In genomic region chr10:19849771-19850365, GRCm38 (mm10) we compare ENCODE assay signal across 7 mouse cellular contexts. TPM values are rescaled to one million over a fixed set of nuclear protein-coding genes. Genes with fewer than 3 reads are reported as not detected.
DNase-seq lines count a peak whose midpoint lies in the region; ATAC-seq and TF ChIP-seq lines count a peak whose summit lies in the region.

No protein-coding gene starts in this region.

- no peaks in the 10 kb centered on the region for H3K9me3 ChIP-seq in heart, embryonic 15.5 days (replicated peaks)
- no peaks in the 10 kb centered on the region for H3K9me3 ChIP-seq in liver, postnatal 0 days (ENCODE audit: low read length)

- H3K27me3 ChIP-seq in heart, embryonic 15.5 days = peaks cover 62% of the 10 kb centered on the region
- peaks cover 49% of the 10 kb centered on the region for H3K27me3 ChIP-seq in liver, postnatal 0 days (ENCODE audit: insufficient read depth, low read length)
- H3K27me3 ChIP-seq in thymus, adult 2 months (ENCODE audit: control insufficient read depth, insufficient read depth, low read length) = peaks cover 12% of the 10 kb centered on the region; the same call in 1 of the 2 replicates

- TF ChIP-seq CTCF in lung, adult 2 months (IDR thresholded peaks at IDR 0.05; ENCODE audit: insufficient read depth, low read length) = no peak
- no peak for TF ChIP-seq CTCF in liver, postnatal 0 days (IDR thresholded peaks at IDR 0.05; ENCODE audit: low read depth)
- TF ChIP-seq CTCF in thymus, adult 2 months (IDR thresholded peaks at IDR 0.05; ENCODE audit: borderline replicate concordance, control insufficient read depth, extremely low read depth, insufficient read depth, low read length, poor library complexity) = no peak

- no peak for TF ChIP-seq POLR2A in lung, adult 2 months (IDR thresholded peaks at IDR 0.05; ENCODE audit: borderline replicate concordance, extremely low read depth, low read depth, low read length)
- TF ChIP-seq POLR2A in thymus, adult 2 months (IDR thresholded peaks at IDR 0.05; ENCODE audit: control insufficient read depth, extremely low read depth, insufficient read depth, low read length, poor library complexity) = no peak

- no peak for DNase-seq in lung, adult 2 months
- DNase-seq in lung, adult 18-20 months = no peak
- DNase-seq in embryo, embryonic 11 days = peak; percentile 56
- peak; percentile 29 for DNase-seq in liver, postnatal 0 days
- peak; percentile 10 for DNase-seq in thymus, adult 2 months
- no peak for DNase-seq in frontal cortex, postnatal 10 days (ENCODE audit: low spot score in 2 of 2)

- no peak overlapping the region for H3K27ac ChIP-seq in heart, embryonic 15.5 days
- no peak overlapping the region for H3K27ac ChIP-seq in liver, postnatal 0 days (ENCODE audit: low read depth)
- H3K27ac ChIP-seq in thymus, adult 2 months (ENCODE audit: control insufficient read depth, insufficient read depth, low read length) = no peak overlapping the region

- H3K4me2 ChIP-seq in heart, embryonic 15.5 days = peak overlapping the region; percentile 100
- peak overlapping the region; percentile 78 for H3K4me2 ChIP-seq in liver, postnatal 0 days (ENCODE audit: low read depth, low read length)

- H3K9ac ChIP-seq in heart, embryonic 15.5 days = peak overlapping the region; percentile 8
- H3K9ac ChIP-seq in liver, postnatal 0 days (replicated peaks) = no peak overlapping the region

- peaks cover 14% of the 10 kb centered on the region for H3K4me1 ChIP-seq in lung, adult 2 months (ENCODE audit: control insufficient read depth, insufficient read depth, low read length)
- peaks cover 31% of the 10 kb centered on the region for H3K4me1 ChIP-seq in heart, embryonic 15.5 days (replicated peaks)
- H3K4me1 ChIP-seq in liver, postnatal 0 days (ENCODE audit: insufficient read depth) = peaks cover 29% of the 10 kb centered on the region
- H3K4me1 ChIP-seq in thymus, adult 2 months (replicated peaks; ENCODE audit: control insufficient read depth, insufficient read depth, low read length) = peaks cover 28% of the 10 kb centered on the region

- under 1% methylated on average over 32 of the region's 32 CpGs for WGBS in lung, adult 2 months
- WGBS in heart, embryonic 15.5 days = under 1% methylated on average over 32 of the region's 32 CpGs
- WGBS in liver, postnatal 0 days (ENCODE audit: insufficient replicate concordance) = under 1% methylated on average over 30 of the region's 32 CpGs
- 1% methylated on average over 32 of the region's 32 CpGs for WGBS in thymus, adult 2 months

- no peaks in the 10 kb centered on the region for H3K36me3 ChIP-seq in heart, embryonic 15.5 days
- H3K36me3 ChIP-seq in liver, postnatal 0 days (replicated peaks; ENCODE audit: insufficient read depth, low read length) = no peaks in the 10 kb centered on the region
- H3K36me3 ChIP-seq in thymus, adult 2 months (ENCODE audit: control insufficient read depth, insufficient read depth, low read length) = no peaks in the 10 kb centered on the region

- no peak; the same call in 1 of the 2 replicates for ATAC-seq in heart, embryonic 15.5 days (replicated peaks; ENCODE audit: insufficient number of reproducible peaks, insufficient read depth, low FRiP score, low read depth)
- peak; percentile 47; the same call in 1 of the 2 replicates for ATAC-seq in liver, postnatal 0 days

- H3K4me3 ChIP-seq in lung, adult 2 months (replicated peaks; ENCODE audit: extremely low read depth, low read depth, low read length) = peak overlapping the region; percentile 5
- H3K4me3 ChIP-seq in heart, embryonic 15.5 days = peak overlapping the region; percentile 62
- peak overlapping the region; percentile 51 for H3K4me3 ChIP-seq in liver, postnatal 0 days (ENCODE audit: low read depth, low read length)
- peak overlapping the region; percentile 25 for H3K4me3 ChIP-seq in thymus, adult 2 months (ENCODE audit: control insufficient read depth, insufficient read depth, low read length)

- TF ChIP-seq EP300 in liver, postnatal 0 days (IDR thresholded peaks at IDR 0.05; ENCODE audit: low read depth) = no peak

RNA-seq across cellular contexts. Expression of gene Slc35d3, which starts 1.4 kb away (rescaled TPM):
- 0.95 and 1.6 TPM in 2 replicates for polyA plus RNA-seq in lung, adult 2 months (2012; rRNA removed)
- polyA plus RNA-seq in heart, embryonic 15.5 days (2015; fragmentation: Nextera tagmentation; extraction: Ambion mirVana) = 0.37 and 0.94 TPM in 2 replicates
- polyA plus RNA-seq in liver, postnatal 0 days (2015; fragmentation: Nextera tagmentation; extraction: Ambion mirVana) = 2.3 and 2.7 TPM in 2 replicates
- polyA plus RNA-seq in thymus, adult 2 months (2012; rRNA removed) = 0.86 and 1.1 TPM in 2 replicates

RNA-seq across cellular contexts. Expression of gene Pex7, which starts 57.6 kb away (rescaled TPM):
- polyA plus RNA-seq in lung, adult 2 months (2012; rRNA removed) = 24.9 and 36.7 TPM in 2 replicates
- polyA plus RNA-seq in heart, embryonic 15.5 days (2015; fragmentation: Nextera tagmentation; extraction: Ambion mirVana) = 33.9 and 34.8 TPM in 2 replicates
- polyA plus RNA-seq in liver, postnatal 0 days (2015; fragmentation: Nextera tagmentation; extraction: Ambion mirVana) = 51.4 and 58.5 TPM in 2 replicates
- polyA plus RNA-seq in thymus, adult 2 months (2012; rRNA removed) = 26.1 and 27.2 TPM in 2 replicates

Comparison
In these comparisons a context has a peak if more than half of its experiments do, and no peak if none do; other contexts are left out.
1. DNase-seq: peak in embryo, embryonic 11 days (single experiment), liver, postnatal 0 days (single experiment) and thymus, adult 2 months (single experiment); none in lung, adult 2 months (single experiment), lung, adult 18-20 months (0 of 2) and frontal cortex, postnatal 10 days (0 of 2).
2. H3K4me3 ChIP-seq: peak in every context shown above with its lines; median percentile 62 in heart, embryonic 15.5 days; 51 in liver, postnatal 0 days; 25 in thymus, adult 2 months; 5 in lung, adult 2 months.